Mouse (Mus musculus) CH12.LX (cell line): ENCODE results near the gene Sp100. TPM values are rescaled to one million over a fixed set of nuclear protein-coding genes. Genes with fewer than 3 reads are reported as not detected.

Source experiments
- DNase-seq: peaks from one replicate; pipeline ENCODE4 v3.0.0-alpha.2; 2013; ENCODE audit errors: extremely low read depth
- H3K27ac ChIP-seq: 2 replicates; pipeline ENCODE4 v1.5.1; 2012; ENCODE audit warnings: low read depth, mild to moderate bottlenecking, control low read depth, moderate library complexity; ENCODE audit not compliant: insufficient read depth
- H3K27me3 ChIP-seq: replicated peaks from 2 replicates; pipeline ENCODE3; 2012; ENCODE audit warnings: inconsistent platforms
- H3K36me3 ChIP-seq, 2 experiments: replicated peaks in 1 of 2; 2 replicates each; pipeline versions ENCODE3 to v1.6.1; 2012; ENCODE audit warnings: inconsistent platforms in 1 of 2, low read length in 1 of 2, mild to moderate bottlenecking in 1 of 2, mixed read lengths in 1 of 2, moderate library complexity in 1 of 2; ENCODE audit not compliant: control insufficient read depth in 1 of 2, insufficient read depth in 1 of 2
- H3K4me1 ChIP-seq, 2 experiments: 2 replicates each; pipeline ENCODE4 v1.6.1; 2012; ENCODE audit warnings: inconsistent platforms in 1 of 2, moderate library complexity in 1 of 2; ENCODE audit not compliant: insufficient read depth in 2 of 2, control insufficient read depth in 1 of 2
- H3K4me2 ChIP-seq: 2 replicates; pipeline ENCODE4 v1.6.1; 2012; ENCODE audit warnings: low read depth, mild to moderate bottlenecking, control low read depth; ENCODE audit not compliant: poor library complexity, insufficient read depth, severe bottlenecking
- H3K4me3 ChIP-seq, 3 experiments: fragments of 150-350 bp in 1 of 3; sonication (generic) in 1 of 3; replicated peaks in 1 of 3; 2 replicates each; pipeline versions ENCODE3 to v1.5.1; 2011 to 2012; ENCODE audit warnings: low read depth in 2 of 3, low read length in 2 of 3, mild to moderate bottlenecking in 2 of 3, moderate library complexity in 2 of 3, control low read depth in 1 of 3, improper control_type of control experiment in 1 of 3, inconsistent platforms in 1 of 3, mixed read lengths in 1 of 3; ENCODE audit not compliant: poor library complexity in 1 of 3
- H3K79me2 ChIP-seq: replicated peaks from 2 replicates; pipeline ENCODE4 v1.6.1; 2012; ENCODE audit warnings: mild to moderate bottlenecking, moderate library complexity; ENCODE audit not compliant: control insufficient read depth, poor library complexity, insufficient read depth, severe bottlenecking; ENCODE audit errors: extremely low read depth
- H3K9ac ChIP-seq: 2 replicates; pipeline ENCODE4 v1.6.1; 2012; ENCODE audit warnings: low read depth, mild to moderate bottlenecking, control low read depth, moderate library complexity; ENCODE audit not compliant: insufficient read depth
- H3K9me3 ChIP-seq: replicated peaks from 2 replicates; pipeline ENCODE3; 2012; ENCODE audit warnings: low read length, inconsistent platforms, mixed read lengths
- BHLHE40 ChIP-seq: IDR thresholded peaks from 2 replicates; pipeline ENCODE4 v1.6.1; 2011; ENCODE audit warnings: mild to moderate bottlenecking, low read depth, low read length, improper control_type of control experiment
- CHD2 ChIP-seq: IDR thresholded peaks from 2 replicates; pipeline ENCODE4 v1.6.1; 2011; ENCODE audit warnings: low read length, improper control_type of control experiment
- CTCF ChIP-seq, 2 experiments: IDR thresholded peaks in 1 of 2; conservative IDR thresholded peaks in 1 of 2; 2 replicates each; pipeline ENCODE4 v1.5.1; 2011 to 2012; ENCODE audit warnings: low read depth in 2 of 2, low read length in 2 of 2, improper control_type of control experiment in 1 of 2, inconsistent platforms in 1 of 2, mild to moderate bottlenecking in 1 of 2, moderate library complexity in 1 of 2
- E2F4 ChIP-seq: IDR thresholded peaks from 2 replicates; pipeline ENCODE4 v1.6.1; 2011; ENCODE audit warnings: low read depth, low read length, improper control_type of control experiment; ENCODE audit not compliant: insufficient replicate concordance
- EP300 ChIP-seq: IDR thresholded peaks from 2 replicates; pipeline ENCODE4 v1.6.1; 2011; ENCODE audit warnings: low read length, improper control_type of control experiment
- ETS1 ChIP-seq: conservative IDR thresholded peaks from 2 replicates; pipeline ENCODE4 v1.6.1; 2012; ENCODE audit warnings: low read depth, mild to moderate bottlenecking, inconsistent platforms, low read length, improper control_type of control experiment, moderate library complexity
- IRF4 ChIP-seq: IDR thresholded peaks from 2 replicates; pipeline ENCODE4 v1.6.1; 2014; ENCODE audit warnings: low read depth, mild to moderate bottlenecking, inconsistent platforms, low read length, improper control_type of control experiment
- JUN ChIP-seq: IDR thresholded peaks from 2 replicates; pipeline ENCODE4 v1.6.1; 2011; ENCODE audit warnings: low read depth, mild to moderate bottlenecking, low read length, improper control_type of control experiment, moderate library complexity; ENCODE audit not compliant: insufficient read depth
- JUND ChIP-seq: conservative IDR thresholded peaks from 2 replicates; pipeline ENCODE4 v1.6.1; 2011; ENCODE audit warnings: low read depth, low read length, improper control_type of control experiment
- KAT2A ChIP-seq: IDR thresholded peaks from 2 replicates; pipeline ENCODE4 v1.6.1; 2012; ENCODE audit warnings: low read length, improper control_type of control experiment, inconsistent platforms; ENCODE audit not compliant: insufficient replicate concordance
- MAX ChIP-seq: IDR thresholded peaks from 2 replicates; pipeline ENCODE4 v1.6.1; 2011; ENCODE audit warnings: low read length, improper control_type of control experiment
- MAZ ChIP-seq: IDR thresholded peaks from 2 replicates; pipeline ENCODE4 v1.6.1; 2012; ENCODE audit warnings: low read depth, mild to moderate bottlenecking, inconsistent platforms, low read length, improper control_type of control experiment, moderate library complexity
- MXI1 ChIP-seq: IDR thresholded peaks from 2 replicates; pipeline ENCODE4 v1.6.1; 2011; ENCODE audit warnings: mild to moderate bottlenecking, low read depth, low read length, improper control_type of control experiment
- MYC ChIP-seq: IDR thresholded peaks from 2 replicates; pipeline ENCODE4 v1.6.1; 2011; ENCODE audit warnings: low read depth, mild to moderate bottlenecking, improper control_type of control experiment, low read length
- NRF1 ChIP-seq: IDR thresholded peaks from 2 replicates; pipeline ENCODE4 v1.6.1; 2014; ENCODE audit warnings: low read depth, mild to moderate bottlenecking, inconsistent platforms, low read length, improper control_type of control experiment, moderate library complexity
- PAX5 ChIP-seq: IDR thresholded peaks from 2 replicates; pipeline ENCODE4 v1.6.1; 2012; ENCODE audit warnings: low read length, inconsistent platforms, mixed read lengths
- POLR2A ChIP-seq: IDR thresholded peaks from 2 replicates; pipeline ENCODE4 v1.6.1; 2011; ENCODE audit warnings: low read depth, mild to moderate bottlenecking, improper control_type of control experiment, low read length
- POLR2AphosphoS2 ChIP-seq: IDR thresholded peaks from 2 replicates; pipeline ENCODE4 v1.6.1; 2011; ENCODE audit warnings: low read depth, low read length, improper control_type of control experiment
- RAD21 ChIP-seq: IDR thresholded peaks from 2 replicates; pipeline ENCODE4 v1.6.1; 2011; ENCODE audit warnings: low read depth, mild to moderate bottlenecking, low read length, improper control_type of control experiment, moderate library complexity
- RCOR1 ChIP-seq: conservative IDR thresholded peaks from 2 replicates; pipeline ENCODE4 v1.6.1; 2012; ENCODE audit warnings: low read depth, mild to moderate bottlenecking, inconsistent platforms, low read length, improper control_type of control experiment
- SIN3A ChIP-seq: IDR thresholded peaks from 2 replicates; pipeline ENCODE4 v1.6.1; 2012; ENCODE audit warnings: low read length, improper control_type of control experiment, inconsistent platforms
- SMC3 ChIP-seq: IDR thresholded peaks from 2 replicates; pipeline ENCODE4 v1.6.1; 2011; ENCODE audit warnings: low read depth, low read length, improper control_type of control experiment
- TBP ChIP-seq: conservative IDR thresholded peaks from 2 replicates; pipeline ENCODE4 v1.6.1; 2011; ENCODE audit warnings: low read depth, low read length, improper control_type of control experiment
- UBTF ChIP-seq: IDR thresholded peaks from 2 replicates; pipeline ENCODE4 v1.6.1; 2012; ENCODE audit warnings: low read depth, mild to moderate bottlenecking, inconsistent platforms, low read length, improper control_type of control experiment, moderate library complexity
- USF1 ChIP-seq: IDR thresholded peaks from 2 replicates; pipeline ENCODE4 v1.6.1; 2014; ENCODE audit warnings: low read depth, mild to moderate bottlenecking, inconsistent platforms, low read length, improper control_type of control experiment
- USF2 ChIP-seq: conservative IDR thresholded peaks from 2 replicates; pipeline ENCODE4 v1.6.1; 2011; ENCODE audit warnings: low read depth, low read length, improper control_type of control experiment
- ZC3H11A ChIP-seq: IDR thresholded peaks from 2 replicates; pipeline ENCODE4 v1.6.1; 2012; ENCODE audit warnings: low read depth, mild to moderate bottlenecking, inconsistent platforms, low read length, improper control_type of control experiment
- ZKSCAN1 ChIP-seq: IDR thresholded peaks from 2 replicates; pipeline ENCODE4 v1.6.1; 2012; ENCODE audit warnings: low read depth, inconsistent platforms, low read length, improper control_type of control experiment, borderline replicate concordance
- ZMIZ1 ChIP-seq: IDR thresholded peaks from 2 replicates; pipeline ENCODE4 v1.6.1; 2012; ENCODE audit warnings: low read depth, mild to moderate bottlenecking, inconsistent platforms, low read length, improper control_type of control experiment
- ZNF384 ChIP-seq: IDR thresholded peaks from 2 replicates; pipeline ENCODE4 v1.6.1; 2012; ENCODE audit warnings: low read depth, low read length, improper control_type of control experiment, inconsistent platforms
- dilution Hi-C: fragments of 300-500 bp; cut with MboI; formaldehyde crosslinking; loops from 2 replicates; pipeline ENCODE4 v1.14.3; 2020; ENCODE audit warnings: low sequenced_read_pairs; ENCODE audit not compliant: extremely low pct_unique_long_range_greater_than_20kb, extremely low pct_ligation_motif_present
- in situ Hi-C: fragments of 300-500 bp; cut with MboI; formaldehyde crosslinking; loops from 3 replicates; pipeline ENCODE4 v1.14.3; 2019; ENCODE audit warnings: low sequenced_read_pairs, low pct_ligation_motif_present, low pct_unique_long_range_greater_than_20kb, mixed read lengths
- polyA plus RNA-seq: library from polyadenylated mRNA; unstranded; fragments of >175 nt; gene quantifications from 2 replicates; pipeline ENCODE4 v1.2.1, GENCODE M21; 2012; ENCODE audit warnings: low read depth; ENCODE audit not compliant: insufficient read length
- total RNA-seq, 2 experiments: library from RNA; depleted of rRNA; stranded (reverse); fragments of 300-350 nt in 1 of 2; fragments of >200 nt in 1 of 2; gene quantifications; 2 replicates each; pipeline ENCODE4 v1.2.3; 2012 to 2014

Gene Sp100
- total and polyA plus RNA-seq, 3 experiments = 24.7 to 74.0 (median 59.5) TPM

DNA sequence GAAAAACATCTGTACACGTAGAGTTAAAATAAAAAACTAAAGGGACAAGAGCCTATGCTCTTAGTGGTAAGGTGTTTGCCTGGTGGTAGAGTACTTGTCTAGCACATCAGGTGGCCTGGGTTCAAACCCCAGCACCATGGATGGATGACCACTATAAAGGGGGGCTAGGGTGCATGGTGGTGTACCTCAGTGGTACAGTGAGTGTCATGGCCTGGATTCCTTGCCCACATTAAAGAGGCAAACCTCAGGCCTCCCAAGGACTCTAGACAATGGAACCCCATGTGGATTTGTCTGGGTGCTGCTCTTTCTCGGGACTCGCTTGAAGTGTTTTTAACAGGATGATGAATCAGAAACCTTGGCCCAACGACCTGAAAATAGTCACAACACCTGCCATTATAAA lies 52.7 kb downstream of the Sp100 start:
- DNase-seq = no peak
- H3K4me2 ChIP-seq = no peak overlapping the region
- no peak for TF ChIP-seq UBTF
- no peak for TF ChIP-seq MAX
- no peak for TF ChIP-seq ZMIZ1
- TF ChIP-seq CTCF (conservative IDR thresholded peaks at IDR 0.05 in 1 of 2, IDR thresholded peaks at IDR 0.05 in 1 of 2; ENCODE audit: low read depth in 2 of 2, low read length in 2 of 2) = no peak
- TF ChIP-seq SIN3A = no peak
- TF ChIP-seq USF1 = no peak
- no peak overlapping the region for H3K9ac ChIP-seq
- H3K79me2 ChIP-seq = no peaks in the 10 kb centered on the region
- no peak overlapping the region for H3K27ac ChIP-seq
- dilution Hi-C loops = no loop called here
- no peak overlapping the region for H3K4me3 ChIP-seq
- H3K36me3 ChIP-seq = peaks cover 3 to 41% of the 10 kb centered on the region in 2 experiments
- no peaks in the 10 kb centered on the region for H3K27me3 ChIP-seq
- H3K9me3 ChIP-seq = no peaks in the 10 kb centered on the region
- H3K4me1 ChIP-seq = peaks cover 12 to 77% of the 10 kb centered on the region in 2 experiments; a peak in 3 of 4 replicates
- in situ Hi-C loops = no loop called here

DNA sequence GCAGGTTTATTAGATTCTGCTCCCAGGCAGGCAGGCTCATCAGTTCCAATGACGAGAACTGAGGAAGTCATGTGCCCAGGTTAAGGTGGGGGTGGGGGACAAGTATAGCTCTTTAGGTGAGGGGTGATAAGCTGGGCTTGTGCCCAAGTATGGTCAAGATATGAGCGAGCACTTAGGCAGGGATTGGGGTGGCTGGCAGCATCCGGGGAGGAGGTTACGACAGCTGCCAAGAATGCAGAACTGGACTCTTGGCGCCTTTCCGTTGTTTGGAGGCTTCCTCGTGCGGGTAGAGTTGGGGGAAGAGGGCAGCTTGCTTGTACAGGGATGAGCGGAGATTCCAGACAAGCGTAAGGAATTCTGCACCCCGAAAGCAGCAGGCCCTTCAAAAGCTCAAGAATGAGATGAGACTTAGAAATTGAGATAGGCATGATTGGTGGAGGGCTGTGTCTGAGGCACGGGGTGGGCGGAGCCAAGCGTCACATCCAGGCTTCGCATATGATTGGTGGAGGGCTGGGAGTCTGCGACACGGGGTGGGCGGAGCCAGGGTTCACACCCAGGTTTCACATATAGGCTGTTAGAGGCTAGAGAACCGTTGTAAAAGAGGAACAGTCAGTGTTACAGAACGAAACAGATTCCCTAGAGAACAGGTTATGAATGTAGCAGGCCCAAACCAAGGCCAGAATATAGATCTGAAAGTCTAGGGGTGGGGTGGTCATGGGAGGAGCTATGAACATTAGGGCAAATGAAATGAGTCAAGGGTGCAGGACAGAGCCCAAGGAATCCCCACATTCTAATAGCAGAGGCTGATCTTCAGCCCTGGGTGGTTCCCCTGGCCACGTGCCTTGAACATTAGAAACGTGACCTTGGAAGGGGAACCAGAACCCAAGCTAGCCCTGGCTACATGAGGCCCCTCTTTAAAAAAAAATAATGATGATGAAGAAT lies 53.7 kb downstream of the Sp100 start:
- Histone ChIP-seq H3K9ac (peak overlapping the region; percentile 42; the same call in 1 of the 2 replicates), H3K27me3 (no peaks in the 10 kb centered on the region), H3K27ac (peak overlapping the region; percentile 65), H3K9me3 (no peaks in the 10 kb centered on the region), H3K36me3 (peaks cover 3 to 46% of the 10 kb centered on the region in 2 experiments), H3K4me3 (peak overlapping the region in 2 of 3 experiments; percentile 37 to 43), H3K79me2 (no peaks in the 10 kb centered on the region), H3K4me1 (peaks cover 11 to 68% of the 10 kb centered on the region in 2 experiments; a peak in 3 of 4 replicates), H3K4me2 (peak overlapping the region; percentile 60)
- dilution Hi-C loops = no loop called here
- DNase-seq = peak; percentile 99
- in situ Hi-C loops = no loop called here
- peak; percentile 56; the same call in 1 of the 2 replicates for TF ChIP-seq JUN
- TF ChIP-seq RCOR1 = peak; percentile 93
- TF ChIP-seq ZKSCAN1 = no peak
- TF ChIP-seq USF2 = peak; percentile 72
- no peak for TF ChIP-seq ZC3H11A
- peak; percentile 71 for TF ChIP-seq POLR2A
- peak; percentile 79 for TF ChIP-seq USF1
- TF ChIP-seq MYC = peak; percentile 97
- TF ChIP-seq RAD21 = no peak
- TF ChIP-seq SMC3 = 0 out of 2 replicates have a peak, but pooled peaks have one; percentile 23
- TF ChIP-seq MXI1 = peak; percentile 81
- peak; percentile 100 for TF ChIP-seq BHLHE40
- TF ChIP-seq NRF1 = no peak
- peak; percentile 85 for TF ChIP-seq TBP
- TF ChIP-seq JUND = peak; percentile 46; the same call in 1 of the 2 replicates
- TF ChIP-seq IRF4 = peak; percentile 94
- peak; percentile 84 for TF ChIP-seq EP300
- TF ChIP-seq POLR2AphosphoS2 = no peak
- TF ChIP-seq PAX5 = no peak
- 0 out of 2 replicates have a peak, but pooled peaks have one; percentile 20 for TF ChIP-seq SIN3A
- peak; percentile 58; the same call in 1 of the 2 replicates for TF ChIP-seq CHD2
- TF ChIP-seq KAT2A = no peak
- peak; percentile 43; the same call in 1 of the 2 replicates for TF ChIP-seq MAZ
- TF ChIP-seq ZNF384 = peak; percentile 74
- no peak for TF ChIP-seq E2F4
- peak; percentile 98 for TF ChIP-seq ETS1
- no peak for TF ChIP-seq ZMIZ1
- no peak for TF ChIP-seq UBTF
- TF ChIP-seq MAX = peak; percentile 96
